Mouse (Mus musculus) kidney, postnatal 0 days (tissue): Measurements from ENCODE around the gene Adam15. TPM values are rescaled to one million over a fixed set of nuclear protein-coding genes. Genes with fewer than 3 reads are reported as not detected.

Experiments
- ATAC-seq: fragments of 200-750 bp; cut with Nextera tagmentation; replicated peaks from 2 replicates; pipeline ENCODE4 v1.8.0; 2017; ENCODE audit warnings: low read depth, moderate number of reproducible peaks, moderate TSS enrichment, moderate library complexity; ENCODE audit not compliant: low FRiP score
- DNase-seq: peaks from one replicate; pipeline ENCODE4 v3.0.0-alpha.2; 2016; ENCODE audit warnings: low spot score
- H3K27ac ChIP-seq: fragments of 300-500 bp; sonication (generic); 2 replicates; pipeline ENCODE4 v1.5.1; 2014; ENCODE audit warnings: mild to moderate bottlenecking
- H3K27me3 ChIP-seq: fragments of 300-500 bp; sonication (generic); 2 replicates; pipeline ENCODE4 v1.6.1; 2014; ENCODE audit warnings: low read length, mixed read lengths; ENCODE audit not compliant: insufficient read depth
- H3K36me3 ChIP-seq: fragments of 300-500 bp; sonication (generic); 2 replicates; pipeline ENCODE4 v1.6.1; 2014; ENCODE audit warnings: low read length, mixed read lengths; ENCODE audit not compliant: insufficient read depth
- H3K4me1 ChIP-seq: fragments of 300-500 bp; sonication (generic); replicated peaks from 2 replicates; pipeline ENCODE4 v1.6.1; 2014; ENCODE audit warnings: antibody characterized with exemption, low read length, mixed read lengths; ENCODE audit not compliant: insufficient read depth
- H3K4me2 ChIP-seq: fragments of 300-500 bp; sonication (generic); 2 replicates; pipeline ENCODE4 v1.6.1; 2014; ENCODE audit warnings: mild to moderate bottlenecking, low read length, moderate library complexity, mixed read lengths
- H3K4me3 ChIP-seq: fragments of 300-500 bp; sonication (generic); replicated peaks from 2 replicates; pipeline ENCODE4 v1.5.1; 2014; ENCODE audit warnings: low read depth, low read length
- H3K9ac ChIP-seq: fragments of 300-500 bp; sonication (generic); 2 replicates; pipeline ENCODE4 v1.6.1; 2014; ENCODE audit warnings: low read depth, low read length
- H3K9me3 ChIP-seq: fragments of 300-500 bp; sonication (generic); replicated peaks from 2 replicates; pipeline ENCODE4 v1.6.1; 2016; ENCODE audit warnings: low read length, inconsistent platforms, mixed read lengths
- CTCF ChIP-seq: IDR thresholded peaks from 2 replicates; pipeline ENCODE4 v1.5.1; 2016; ENCODE audit warnings: antibody characterized with exemption, low read depth, mild to moderate bottlenecking, moderate library complexity
- WGBS: fragments of 180-500 bp; shearing (Covaris S2); extraction: QIAGEN DNeasy Blood & Tissue Kit; methylation state at CpG from one replicate; pipeline ENCODE4 v1.1.7; 2014; 5-methylcytosine and 5-hydroxymethylcytosine counted together
- polyA plus RNA-seq: library from polyadenylated mRNA; unstranded; fragments of >200 nt; fragmentation: Nextera tagmentation; extraction: Ambion mirVana; gene quantifications from 2 replicates; pipeline ENCODE4 v1.2.1, GENCODE M21; 2015

The Adam15 gene
- polyA plus RNA-seq, 1 experiment from 2014 or later = 85.4 TPM

- 0 out of 2 replicates have a peak, but pooled peaks cover 12% of the 10 kb centered on the region for H3K36me3 ChIP-seq
- WGBS = 84% methylated on average over 11 of the region's 11 CpGs
- H3K27me3 ChIP-seq = no peaks in the 10 kb centered on the region
- no peak for ATAC-seq
- H3K9me3 ChIP-seq = no peaks in the 10 kb centered on the region
- TF ChIP-seq CTCF = no peak
- no peak overlapping the region for H3K4me2 ChIP-seq
- no peak overlapping the region for H3K4me3 ChIP-seq
- no peak overlapping the region for H3K27ac ChIP-seq
- H3K4me1 ChIP-seq = peaks cover 4% of the 10 kb centered on the region; the same call in 1 of the 2 replicates
- no peak for DNase-seq
- no peak overlapping the region for H3K9ac ChIP-seq
Observed at GRCm38 (mm10) chr3:89381233-89381632, 31.4 kb upstream of the Adam15 start.

DNA sequence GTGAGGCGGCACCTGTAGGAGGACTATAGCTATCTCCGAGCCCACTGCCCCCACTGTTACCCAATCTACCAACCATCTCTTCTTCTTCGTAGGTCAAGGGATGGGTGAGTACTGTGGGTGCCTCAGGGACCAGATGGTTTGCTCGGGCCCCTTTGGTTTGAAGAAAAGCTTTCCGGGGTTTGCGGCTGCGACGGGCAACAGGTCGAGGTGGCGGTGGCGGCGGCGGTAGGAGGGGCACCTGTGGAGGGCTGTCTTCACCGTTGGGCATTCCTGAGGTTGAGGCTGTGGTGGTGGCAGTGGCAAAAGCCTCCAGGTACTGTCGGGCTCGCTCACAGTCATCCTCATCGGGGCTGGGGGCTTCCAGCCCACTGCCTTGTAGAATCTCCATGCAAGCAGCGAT lies 30.9 kb upstream of the Adam15 start:
- WGBS = 94% methylated on average over 18 of the region's 18 CpGs
- TF ChIP-seq CTCF = no peak
- Histone ChIP-seq H3K36me3 (0 out of 2 replicates have a peak, but pooled peaks cover 12% of the 10 kb centered on the region), H3K4me3 (no peak overlapping the region), H3K9me3 (no peaks in the 10 kb centered on the region), H3K4me2 (no peak overlapping the region), H3K27me3 (no peaks in the 10 kb centered on the region), H3K9ac (no peak overlapping the region), H3K4me1 (peaks cover 4% of the 10 kb centered on the region; the same call in 1 of the 2 replicates), H3K27ac (no peak overlapping the region)
- ATAC-seq (no peak), DNase-seq (no peak)

DNA sequence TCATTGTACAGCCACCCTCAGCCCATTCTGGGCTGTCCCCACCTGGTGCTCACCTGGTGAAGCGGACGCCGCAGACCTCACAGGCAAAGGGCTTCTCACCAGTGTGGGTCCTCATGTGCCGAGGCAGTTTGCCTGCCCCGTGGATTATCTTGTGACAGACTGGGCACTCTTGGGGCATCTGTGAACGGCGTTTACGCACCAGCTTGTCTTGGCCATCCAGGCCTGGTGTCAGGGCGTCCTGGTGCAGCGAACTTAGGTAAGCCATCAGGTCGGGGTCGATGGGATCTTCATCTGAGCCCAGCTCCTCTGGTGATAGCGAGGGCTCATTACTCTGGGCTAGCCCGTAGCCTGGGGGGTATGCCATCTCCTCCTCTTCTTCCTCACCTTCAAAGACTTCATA lies 30.5 kb upstream of the Adam15 start:
- no peak for TF ChIP-seq CTCF
- H3K4me2 ChIP-seq = no peak overlapping the region
- no peaks in the 10 kb centered on the region for H3K27me3 ChIP-seq
- H3K27ac ChIP-seq = no peak overlapping the region
- H3K9me3 ChIP-seq = no peaks in the 10 kb centered on the region
- H3K36me3 ChIP-seq = 0 out of 2 replicates have a peak, but pooled peaks cover 12% of the 10 kb centered on the region
- H3K4me1 ChIP-seq = peaks cover 4% of the 10 kb centered on the region; the same call in 1 of the 2 replicates
- DNase-seq (no peak), ATAC-seq (no peak)
- WGBS = 95% methylated on average over 14 of the region's 14 CpGs
- no peak overlapping the region for H3K4me3 ChIP-seq
- H3K9ac ChIP-seq = no peak overlapping the region

DNA sequence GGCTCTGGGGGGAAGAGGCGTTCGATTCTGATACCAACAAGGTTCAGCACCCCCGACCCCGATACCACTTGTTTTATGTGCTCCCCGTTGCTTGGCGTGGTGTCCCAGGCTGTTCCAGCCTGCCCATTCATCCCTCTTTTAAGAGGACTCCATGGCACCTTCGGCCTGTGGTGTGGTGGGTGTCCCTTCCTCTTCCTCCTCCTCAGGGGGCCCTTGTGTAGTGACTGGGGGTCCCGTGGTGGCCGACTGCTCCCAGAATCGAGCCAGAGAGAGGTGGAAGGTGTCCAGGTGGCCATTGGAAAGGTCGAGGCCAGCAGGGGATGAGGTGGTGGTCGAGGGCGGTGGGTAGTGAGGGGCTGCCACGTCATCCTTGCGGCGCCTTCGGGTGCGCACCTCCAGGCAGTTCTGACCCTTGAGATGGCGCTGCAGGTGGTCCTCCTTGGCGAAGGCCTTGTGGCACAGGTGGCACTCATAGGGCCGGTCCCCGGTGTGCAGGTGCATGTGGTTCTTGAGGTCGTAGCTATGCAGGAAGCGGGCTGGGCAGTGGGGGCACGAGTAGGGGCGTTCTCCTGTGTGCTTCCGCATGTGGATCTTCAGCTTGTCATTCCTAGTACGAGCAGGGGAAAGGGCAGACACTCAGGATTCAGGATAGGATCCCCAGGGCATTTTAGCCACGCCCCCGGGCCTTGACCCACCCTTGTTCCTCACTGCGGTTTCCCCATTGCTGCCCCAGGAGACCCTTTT lies 29.8 kb upstream of the Adam15 start:
- ATAC-seq = no peak
- Histone ChIP-seq H3K4me2 (no peak overlapping the region), H3K36me3 (0 out of 2 replicates have a peak, but pooled peaks cover 12% of the 10 kb centered on the region), H3K9ac (no peak overlapping the region), H3K4me1 (peaks cover 4% of the 10 kb centered on the region; the same call in 1 of the 2 replicates), H3K4me3 (0 out of 2 replicates have a peak overlapping the region, but pooled peaks have one; percentile 42), H3K9me3 (no peaks in the 10 kb centered on the region), H3K27ac (no peak overlapping the region), H3K27me3 (no peaks in the 10 kb centered on the region)
- WGBS = 89% methylated on average over 28 of the region's 31 CpGs
- TF ChIP-seq CTCF = no peak
- DNase-seq = no peak

DNA sequence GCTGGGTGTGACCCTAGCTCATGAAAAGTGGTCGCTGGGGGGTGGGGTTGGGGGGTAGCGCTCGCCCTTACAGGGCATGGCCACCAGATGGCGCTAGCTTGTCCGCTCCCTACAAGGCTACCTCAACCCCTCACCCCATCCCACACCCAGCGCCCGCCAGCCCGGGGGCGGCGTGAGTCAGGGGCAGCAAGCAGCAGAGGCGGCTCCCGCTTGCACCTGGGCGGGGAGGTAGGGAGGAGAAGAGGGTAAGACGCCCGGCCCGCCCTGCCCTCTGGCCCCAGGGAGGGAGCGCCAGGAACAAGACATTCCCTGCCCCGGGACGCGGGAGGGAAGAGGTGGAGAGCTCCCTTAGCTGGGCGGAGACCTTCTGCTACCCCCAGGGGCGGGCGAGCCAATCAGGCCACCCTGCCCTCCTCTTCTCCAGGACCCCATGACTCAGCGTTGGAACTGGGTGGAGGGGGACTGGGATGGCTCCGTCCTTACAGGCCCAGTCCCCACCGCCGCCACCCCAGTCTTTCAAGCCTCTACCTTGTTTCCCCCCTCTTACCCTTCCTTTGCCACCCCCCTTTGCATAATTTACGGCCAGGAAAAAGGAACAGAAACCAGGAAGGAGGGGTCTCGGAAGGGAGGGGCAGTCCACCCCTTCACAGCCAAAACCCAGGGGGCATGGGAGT lies 28.7 kb upstream of the Adam15 start:
- no peaks in the 10 kb centered on the region for H3K27me3 ChIP-seq
- ATAC-seq = peak; percentile 88
- peak overlapping the region; percentile 60 for H3K9ac ChIP-seq
- 1% methylated on average over 27 of the region's 29 CpGs for WGBS
- H3K9me3 ChIP-seq = no peaks in the 10 kb centered on the region
- H3K36me3 ChIP-seq = 0 out of 2 replicates have a peak, but pooled peaks cover 12% of the 10 kb centered on the region
- peak; percentile 92 for TF ChIP-seq CTCF
- peak overlapping the region; percentile 42 for H3K4me3 ChIP-seq
- DNase-seq = peak; percentile 92
- peaks cover 4% of the 10 kb centered on the region; the same call in 1 of the 2 replicates for H3K4me1 ChIP-seq
- H3K27ac ChIP-seq = peak overlapping the region; percentile 70
- peak overlapping the region; percentile 60 for H3K4me2 ChIP-seq

DNA sequence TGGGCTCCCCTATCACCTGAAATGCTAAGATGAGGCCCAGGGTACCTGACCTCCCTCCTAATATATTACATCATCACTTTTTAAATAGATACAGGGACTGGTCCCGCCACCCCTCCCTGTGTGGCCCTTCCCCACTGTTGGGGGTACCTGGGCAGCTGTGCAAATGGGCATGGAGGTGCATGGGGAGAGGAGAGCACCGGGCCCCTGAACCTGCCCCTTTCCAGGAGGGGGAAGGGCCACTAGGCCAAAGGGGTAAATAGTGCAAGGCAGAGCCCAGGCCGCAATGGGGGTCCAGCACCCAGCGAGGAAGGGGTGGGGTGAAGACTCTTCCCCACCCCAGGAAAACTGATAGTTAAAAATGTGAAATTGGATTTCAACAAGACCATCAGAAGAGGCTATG lies 28.0 kb upstream of the Adam15 start:
- Histone ChIP-seq H3K9me3 (no peaks in the 10 kb centered on the region), H3K4me2 (peak overlapping the region; percentile 60), H3K36me3 (0 out of 2 replicates have a peak, but pooled peaks cover 12% of the 10 kb centered on the region), H3K27ac (peak overlapping the region; percentile 70; the same call in 1 of the 2 replicates), H3K4me1 (peaks cover 4% of the 10 kb centered on the region; the same call in 1 of the 2 replicates), H3K9ac (no peak overlapping the region), H3K4me3 (no peak overlapping the region), H3K27me3 (no peaks in the 10 kb centered on the region)
- DNase-seq = no peak
- no peak for TF ChIP-seq CTCF
- ATAC-seq = no peak
- 81% methylated on average over 4 of the region's 4 CpGs for WGBS
